Mouse (Mus musculus) midbrain, embryonic 13.5 days (tissue): ENCODE measurements around the gene Fmo1. TPM values are rescaled to one million over a fixed set of nuclear protein-coding genes. Genes with fewer than 3 reads are reported as not detected.
"Not testable (repeated sequence)": the region's sequence is repeated elsewhere in the genome, so short reads cannot be mapped to it uniquely, and the experiment has no call there.

Source experiments
- ATAC-seq: fragments of 200-750 bp; cut with Nextera tagmentation; 2 replicates; pipeline ENCODE4 v1.8.0; 2017; ENCODE audit warnings: mild to moderate bottlenecking, moderate TSS enrichment, moderate library complexity
- H3K27ac ChIP-seq: fragments of 300-500 bp; sonication (generic); 2 replicates; pipeline ENCODE4 v1.5.1; 2015; ENCODE audit warnings: inconsistent platforms, mild to moderate bottlenecking, moderate library complexity
- H3K27me3 ChIP-seq: fragments of 300-500 bp; sonication (generic); 2 replicates; pipeline ENCODE4 v1.6.1; 2015; ENCODE audit warnings: mild to moderate bottlenecking, inconsistent platforms
- H3K36me3 ChIP-seq: fragments of 300-500 bp; sonication (generic); 2 replicates; pipeline ENCODE4 v1.6.1; 2015; ENCODE audit warnings: mild to moderate bottlenecking, inconsistent platforms
- H3K4me1 ChIP-seq: fragments of 300-500 bp; sonication (generic); replicated peaks from 2 replicates; pipeline ENCODE4 v1.6.1; 2015; ENCODE audit warnings: inconsistent platforms
- H3K4me2 ChIP-seq: fragments of 300-500 bp; sonication (generic); replicated peaks from 2 replicates; pipeline ENCODE4 v1.6.1; 2015; ENCODE audit warnings: moderate library complexity, mild to moderate bottlenecking, inconsistent platforms
- H3K4me3 ChIP-seq: fragments of 300-500 bp; sonication (generic); replicated peaks from 2 replicates; pipeline ENCODE4 v1.5.1; 2015; ENCODE audit warnings: mild to moderate bottlenecking, inconsistent platforms
- H3K9ac ChIP-seq: fragments of 300-500 bp; sonication (generic); replicated peaks from 2 replicates; pipeline ENCODE4 v1.6.1; 2015; ENCODE audit warnings: mild to moderate bottlenecking, inconsistent platforms
- H3K9me3 ChIP-seq: fragments of 300-500 bp; sonication (generic); 2 replicates; pipeline ENCODE4 v1.6.1; 2016; ENCODE audit warnings: mild to moderate bottlenecking, inconsistent platforms
- WGBS: fragments of 180-500 bp; shearing (Covaris S2); methylation state at CpG from one replicate; pipeline ENCODE4 v1.1.7; 2015; 5-methylcytosine and 5-hydroxymethylcytosine counted together
- polyA plus RNA-seq: library from polyadenylated mRNA; unstranded; fragments of >200 nt; fragmentation: Nextera tagmentation; extraction: Ambion mirVana; gene quantifications from 2 replicates; pipeline ENCODE4 v1.2.1, GENCODE M21; 2015

Fmo1 gene
- polyA plus RNA-seq, 1 experiment from 2014 or later = 15.2 TPM

- no peak for ATAC-seq
- Histone ChIP-seq H3K27me3 (no peaks in the 10 kb centered on the region), H3K9ac (no peak overlapping the region), H3K9me3 (no peaks in the 10 kb centered on the region), H3K36me3 (no peaks in the 10 kb centered on the region), H3K4me1 (no peaks in the 10 kb centered on the region), H3K4me3 (no peak overlapping the region), H3K4me2 (no peak overlapping the region), H3K27ac (no peak overlapping the region)
- 71% methylated on average over 4 of the region's 4 CpGs for WGBS
Measured at GRCm38 (mm10) chr1:162814932-162815331, 51.5 kb downstream of the Fmo1 start.

DNA sequence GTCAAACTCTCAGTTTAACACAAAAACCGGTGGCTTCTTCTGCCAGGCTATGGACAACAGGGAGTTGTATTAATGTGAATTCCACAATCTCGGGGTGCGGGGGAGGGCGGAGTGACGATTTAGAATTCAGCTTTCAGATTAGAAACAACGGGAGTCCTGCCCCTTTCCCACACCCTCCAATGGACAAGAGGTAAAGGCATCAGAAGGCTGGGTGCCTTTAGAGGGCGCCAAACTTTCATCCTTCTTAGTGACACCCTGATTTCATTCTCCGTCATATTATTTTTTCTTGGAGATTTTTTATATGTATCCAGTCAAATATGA is 52.6 kb downstream of the Fmo1 start, which contains the start of gene Fmo4:
Gene Fmo4 (minus strand): TSS at position 137 of the 321 bp plus-strand sequence.
- no peak for ATAC-seq
- Histone ChIP-seq H3K27ac (no peak within 1 kb of the TSS), H3K9ac (no peak within 1 kb of the TSS), H3K4me1 (no peaks in the 10 kb centered on the region), H3K4me3 (no peak within 1 kb of the TSS), H3K27me3 (no peaks in the 10 kb centered on the region), H3K9me3 (no peaks in the 10 kb centered on the region), H3K36me3 (no peaks in the 10 kb centered on the region), H3K4me2 (no peak within 1 kb of the TSS)
- WGBS = 41% methylated on average over 8 of the region's 8 CpGs

DNA sequence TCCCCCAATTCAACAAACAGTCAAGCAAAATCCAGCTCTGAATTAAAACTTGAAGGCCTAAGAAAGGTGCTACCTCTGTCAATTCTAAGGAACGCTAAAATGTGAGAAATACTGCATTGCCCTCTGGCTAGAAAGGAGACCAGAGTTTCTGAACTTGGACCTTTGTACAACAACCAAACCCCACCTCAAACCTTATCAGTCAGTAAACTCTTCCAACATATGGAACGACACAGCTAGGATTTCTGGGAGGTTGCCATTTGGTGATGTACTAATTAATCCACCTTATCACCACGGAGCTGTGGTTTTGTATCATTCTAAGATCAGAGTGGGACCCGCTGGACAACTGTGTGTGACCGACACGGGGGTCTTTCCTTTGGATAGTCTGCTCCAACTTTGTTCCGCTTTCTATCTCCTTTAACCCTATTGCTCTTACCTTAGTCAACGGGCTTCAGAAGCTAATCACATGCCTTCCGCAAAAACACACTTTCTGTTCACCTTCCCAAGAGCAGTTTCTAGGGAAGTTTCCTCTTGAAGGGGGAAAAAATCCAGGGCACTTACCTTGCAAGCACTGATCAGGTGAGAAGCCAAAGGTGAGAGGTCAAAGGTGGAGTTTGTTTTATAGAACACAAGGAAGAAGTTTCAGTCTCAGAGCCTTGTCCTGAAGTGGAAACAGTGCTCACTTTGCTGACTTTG is 53.1 kb downstream of the Fmo1 start:
- ATAC-seq = no peak
- 92% methylated on average over 9 of the region's 9 CpGs for WGBS
- H3K27me3 ChIP-seq = no peaks in the 10 kb centered on the region
- no peak overlapping the region for H3K4me2 ChIP-seq
- no peak overlapping the region for H3K27ac ChIP-seq
- no peak overlapping the region for H3K4me3 ChIP-seq
- H3K9me3 ChIP-seq = no peaks in the 10 kb centered on the region
- H3K9ac ChIP-seq = no peak overlapping the region
- H3K36me3 ChIP-seq = no peaks in the 10 kb centered on the region
- H3K4me1 ChIP-seq = no peaks in the 10 kb centered on the region

- ATAC-seq = no peak
- no peaks in the 10 kb centered on the region for H3K9me3 ChIP-seq
- H3K4me3 ChIP-seq = no peak overlapping the region
Measured at GRCm38 (mm10) chr1:162808541-162808940, 57.9 kb downstream of the Fmo1 start.

GRCm38 (mm10) chr1:162807441-162807840 is 59.0 kb downstream of the Fmo1 start:
- ATAC-seq = no peak
- Histone ChIP-seq H3K4me3 (no peak overlapping the region), H3K9me3 (no peaks in the 10 kb centered on the region), H3K9ac (no peak overlapping the region), H3K4me1 (no peaks in the 10 kb centered on the region), H3K36me3 (no peaks in the 10 kb centered on the region), H3K27ac (no peak overlapping the region), H3K27me3 (no peaks in the 10 kb centered on the region), H3K4me2 (no peak overlapping the region)
- 89% methylated on average over 5 of the region's 5 CpGs for WGBS

More at GRCm38 (mm10) chr1:162808541-162808940, 57.9 kb downstream of the Fmo1 start:
- WGBS = 84% methylated on average over 3 of the region's 3 CpGs
- Histone ChIP-seq H3K9ac (no peak overlapping the region), H3K27me3 (no peaks in the 10 kb centered on the region), H3K4me2 (no peak overlapping the region), H3K4me1 (no peaks in the 10 kb centered on the region), H3K27ac (no peak overlapping the region), H3K36me3 (no peaks in the 10 kb centered on the region)

GRCm38 (mm10) chr1:162805011-162805410 is 61.4 kb downstream of the Fmo1 start:
- no peak overlapping the region for H3K4me2 ChIP-seq
- H3K4me3 ChIP-seq = no peak overlapping the region
- no peak for ATAC-seq
- no peaks in the 10 kb centered on the region for H3K9me3 ChIP-seq
- no peaks in the 10 kb centered on the region for H3K36me3 ChIP-seq
- no peak overlapping the region for H3K9ac ChIP-seq
- no peaks in the 10 kb centered on the region for H3K27me3 ChIP-seq
- no peaks in the 10 kb centered on the region for H3K4me1 ChIP-seq
- WGBS = 63% methylated on average over 5 of the region's 5 CpGs
- no peak overlapping the region for H3K27ac ChIP-seq

- H3K4me3 ChIP-seq = no peak overlapping the region
- H3K9me3 ChIP-seq = no peaks in the 10 kb centered on the region
- H3K27me3 ChIP-seq = no peaks in the 10 kb centered on the region
- no peaks in the 10 kb centered on the region for H3K4me1 ChIP-seq
- no peak overlapping the region for H3K9ac ChIP-seq
- no peak for ATAC-seq
- no peak overlapping the region for H3K27ac ChIP-seq
- no peak overlapping the region for H3K4me2 ChIP-seq
- H3K36me3 ChIP-seq = no peaks in the 10 kb centered on the region
Measured at GRCm38 (mm10) chr1:162796441-162796840, 70.0 kb downstream of the Fmo1 start.

DNA sequence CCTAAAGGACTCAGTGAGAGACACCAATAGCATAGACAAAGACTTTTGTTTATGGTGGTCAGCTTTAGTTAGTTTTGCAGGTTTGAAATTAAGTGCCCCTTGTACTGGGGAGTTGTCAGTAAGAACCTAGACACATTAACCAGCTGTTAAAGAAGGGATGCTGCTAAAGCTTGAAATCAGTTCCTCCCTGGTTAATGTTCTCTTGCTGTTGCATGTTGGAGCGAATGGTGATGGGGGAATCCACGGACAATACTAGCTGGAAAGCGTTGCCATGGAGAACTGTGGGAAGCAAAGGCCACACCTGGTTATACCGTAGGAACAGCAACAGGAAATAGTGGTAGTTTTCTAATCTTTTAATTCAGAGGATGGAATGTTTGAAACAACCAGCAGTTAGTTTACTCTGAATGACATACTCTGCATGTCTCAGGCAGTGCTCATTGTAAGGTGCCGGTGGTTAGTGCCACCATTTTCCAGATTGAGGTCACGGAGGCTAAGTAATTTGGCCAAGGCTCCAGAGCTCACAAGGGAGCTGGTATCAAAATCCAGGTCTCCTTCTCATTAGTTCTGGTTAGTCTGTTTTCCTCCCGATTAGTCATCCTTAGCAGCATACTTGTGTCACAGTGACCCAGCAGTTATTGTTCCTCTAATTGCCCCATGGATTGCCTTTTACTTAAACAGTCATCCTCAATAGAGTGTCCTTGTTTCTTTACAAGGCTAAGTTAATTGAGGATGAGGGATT is 73.9 kb downstream of the Fmo1 start:
- Histone ChIP-seq H3K27me3 (no peaks in the 10 kb centered on the region), H3K4me2 (no peak overlapping the region), H3K9me3 (no peaks in the 10 kb centered on the region), H3K4me3 (no peak overlapping the region), H3K36me3 (no peaks in the 10 kb centered on the region), H3K9ac (no peak overlapping the region), H3K4me1 (no peaks in the 10 kb centered on the region), H3K27ac (no peak overlapping the region)
- 64% methylated on average over 7 of the region's 7 CpGs for WGBS
- ATAC-seq = no peak

DNA sequence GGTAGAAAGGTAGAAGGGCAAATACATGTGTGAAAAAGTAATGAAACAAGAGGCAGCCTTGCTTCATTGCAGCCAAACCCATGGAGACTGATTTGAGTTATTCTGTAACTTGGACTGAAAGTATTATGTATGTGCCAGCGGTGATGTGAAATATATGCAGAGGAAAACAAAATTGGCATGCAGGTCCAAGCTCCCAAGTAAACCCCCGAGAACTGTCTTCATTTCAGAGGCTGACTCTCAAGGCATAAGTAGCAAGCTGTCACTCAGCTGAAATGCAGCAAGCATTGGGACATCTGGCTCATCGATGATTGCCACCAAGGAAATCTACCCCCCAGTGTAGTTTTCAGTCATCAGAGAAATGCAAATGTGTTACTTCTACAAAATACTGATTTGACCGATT is 81.2 kb downstream of the Fmo1 start:
- Histone ChIP-seq H3K9me3 (no peaks in the 10 kb centered on the region), H3K4me2 (no peak overlapping the region), H3K4me1 (no peaks in the 10 kb centered on the region), H3K27ac (no peak overlapping the region), H3K9ac (no peak overlapping the region), H3K27me3 (no peaks in the 10 kb centered on the region), H3K36me3 (no peaks in the 10 kb centered on the region), H3K4me3 (no peak overlapping the region)
- ATAC-seq = no peak
- 84% methylated on average over 4 of the region's 4 CpGs for WGBS

GRCm38 (mm10) chr1:162783669-162784248 is 82.7 kb downstream of the Fmo1 start:
- no peak overlapping the region for H3K9ac ChIP-seq
- H3K4me1 ChIP-seq = no peaks in the 10 kb centered on the region
- H3K36me3 ChIP-seq = no peaks in the 10 kb centered on the region
- H3K27ac ChIP-seq = no peak overlapping the region
- 63% methylated on average over 7 of the region's 7 CpGs for WGBS
- H3K27me3 ChIP-seq = no peaks in the 10 kb centered on the region
- ATAC-seq = peak; percentile 60; the same call in 1 of the 2 replicates
- no peak overlapping the region for H3K4me3 ChIP-seq
- no peaks in the 10 kb centered on the region for H3K9me3 ChIP-seq
- no peak overlapping the region for H3K4me2 ChIP-seq

DNA sequence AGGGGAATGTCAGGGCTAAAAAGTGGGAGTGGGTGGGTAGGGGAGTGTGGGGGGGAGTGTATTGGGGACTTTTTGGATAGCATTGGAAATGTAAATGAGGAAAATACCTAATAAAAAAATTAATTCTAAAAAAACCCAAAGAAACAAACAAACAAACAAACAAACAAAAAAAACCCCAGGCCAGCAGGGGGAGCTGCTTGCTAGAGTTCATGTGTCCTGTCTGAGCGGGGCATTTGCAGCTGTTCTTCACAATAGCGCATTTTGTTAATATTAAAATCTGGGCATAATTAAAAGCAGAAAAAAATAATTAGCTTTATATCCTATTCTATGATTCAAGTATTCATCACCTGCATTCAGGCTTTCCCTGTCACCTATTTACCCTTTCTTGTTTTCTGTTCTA is 85.4 kb downstream of the Fmo1 start:
- H3K27ac ChIP-seq, H3K4me1 ChIP-seq, H3K4me2 ChIP-seq, H3K9ac ChIP-seq, H3K27me3 ChIP-seq, H3K36me3 ChIP-seq, H3K4me3 ChIP-seq, H3K9me3 ChIP-seq, ATAC-seq: not testable (repeated sequence)
- 92% methylated on average over 2 of the region's 2 CpGs for WGBS
